In the genomic region with DNA sequence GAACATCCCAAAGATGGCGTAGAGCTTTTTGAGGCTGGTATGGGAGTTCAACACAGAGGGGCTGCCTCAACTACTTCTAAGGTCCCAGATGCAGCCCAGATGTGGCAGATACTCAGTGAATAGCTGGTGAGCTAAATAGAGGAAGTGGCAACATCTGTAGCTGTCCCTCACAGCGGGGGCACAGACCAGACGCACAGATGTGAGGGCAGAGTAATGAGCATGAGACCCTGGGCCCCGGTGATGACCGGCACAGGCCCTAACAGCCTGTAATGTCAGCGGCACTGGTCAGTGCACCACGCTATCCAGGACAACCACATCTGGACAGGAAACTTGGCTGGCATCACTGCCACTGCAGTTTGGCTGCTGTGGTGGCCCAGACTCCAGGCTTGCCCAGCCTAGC, we compare ENCODE assay signal across 31 mouse cellular contexts. TPM values are rescaled to one million over a fixed set of nuclear protein-coding genes. Genes with fewer than 3 reads are reported as not detected.
A peak's percentile ranks its signal among the peaks of the same experiment; 100 is the strongest.
DNase-seq lines count a peak whose midpoint lies in the region; ATAC-seq and TF ChIP-seq lines count a peak whose summit lies in the region.
"Had no signal": no experiment of that assay in that cellular context is flagged by ENCODE, and none has a peak within 500 bp of the region (broad histone marks: within the 10 kb centered on the region; RNA-seq: fewer than 3 reads in every experiment).

No protein-coding gene starts in this region.

- dilution Hi-C loops in CH12.LX (cut with MboI; ENCODE audit: extremely low pct_ligation_motif_present, extremely low pct_unique_long_range_greater_than_20kb, low sequenced_read_pairs): no loop called here

- no peaks in the 10 kb centered on the region for H3K27me3 ChIP-seq in CH12.LX (replicated peaks)
- H3K27me3 ChIP-seq in limb, embryonic 11.5 days (ENCODE audit: control insufficient read depth, insufficient read depth, low read length): no peaks in the 10 kb centered on the region
- H3K27me3 ChIP-seq in intestine, postnatal 0 days (replicated peaks; ENCODE audit: control insufficient read depth, insufficient read depth, low read length): no peaks in the 10 kb centered on the region
- H3K27me3 ChIP-seq: embryonic facial prominence, embryonic 13.5 days; forebrain, embryonic 12.5 days; heart, embryonic 12.5 days; kidney, embryonic 15.5 days; limb, embryonic 15.5 days; liver, embryonic 13.5 days; neural tube, embryonic 13.5 days had no signal

- no peak for TF ChIP-seq POLR2A in CH12.LX (IDR thresholded peaks at IDR 0.05; ENCODE audit: low read depth, low read length)

- peaks cover 45 to 86% of the 10 kb centered on the region in 2 experiments for H3K36me3 ChIP-seq in CH12.LX (replicated peaks in 1 of 2; ENCODE audit: control insufficient read depth in 1 of 2, insufficient read depth in 1 of 2, low read length in 1 of 2)
- H3K36me3 ChIP-seq in limb, embryonic 11.5 days (ENCODE audit: control insufficient read depth, insufficient read depth, low read length): peaks cover 4% of the 10 kb centered on the region
- 0 out of 2 replicates have a peak, but pooled peaks cover 8% of the 10 kb centered on the region for H3K36me3 ChIP-seq in intestine, postnatal 0 days (ENCODE audit: control insufficient read depth, insufficient read depth)
- H3K36me3 ChIP-seq: liver, embryonic 13.5 days had no signal

- H3K9ac ChIP-seq in CH12.LX (ENCODE audit: insufficient read depth, low read depth): no peak overlapping the region
- no peak overlapping the region for H3K9ac ChIP-seq in limb, embryonic 11.5 days (ENCODE audit: low read length)
- H3K9ac ChIP-seq in intestine, postnatal 0 days (ENCODE audit: low read depth, low read length): no peak overlapping the region
- H3K9ac ChIP-seq: embryonic facial prominence, embryonic 13.5 days; forebrain, embryonic 12.5 days; heart, embryonic 12.5 days; hindbrain, embryonic 14.5 days; kidney, embryonic 15.5 days; limb, embryonic 15.5 days; liver, embryonic 13.5 days; neural tube, embryonic 13.5 days had no signal

- no peak for TF ChIP-seq RAD21 in CH12.LX (IDR thresholded peaks at IDR 0.05; ENCODE audit: low read depth, low read length)

- no peak for ATAC-seq in limb, embryonic 11.5 days (ENCODE audit: insufficient number of reproducible peaks, low FRiP score, low TSS enrichment, low read depth)
- peak; percentile 64 for ATAC-seq in megakaryocyte progenitor cell, adult 5-6 weeks (replicated peaks; ENCODE audit: poor library complexity)
- no peak for ATAC-seq in intestine, postnatal 0 days
- ATAC-seq: lung, postnatal 0 days; midbrain, embryonic 16.5 days had no signal

- no peaks in the 10 kb centered on the region for H3K9me3 ChIP-seq in CH12.LX (replicated peaks; ENCODE audit: low read length)
- no peaks in the 10 kb centered on the region for H3K9me3 ChIP-seq in limb, embryonic 11.5 days (ENCODE audit: control insufficient read depth, low read length)
- no peaks in the 10 kb centered on the region for H3K9me3 ChIP-seq in intestine, postnatal 0 days (ENCODE audit: control insufficient read depth)
- H3K9me3 ChIP-seq: embryonic facial prominence, embryonic 13.5 days; forebrain, embryonic 12.5 days; heart, embryonic 12.5 days; kidney, embryonic 15.5 days; limb, embryonic 15.5 days; liver, embryonic 13.5 days; midbrain, embryonic 10.5 days; neural tube, embryonic 13.5 days had no signal

- H3K4me3 ChIP-seq in CH12.LX (replicated peaks in 1 of 3; ENCODE audit: low read depth in 2 of 3, low read length in 2 of 3, poor library complexity in 1 of 3): no peak overlapping the region
- no peak overlapping the region for H3K4me3 ChIP-seq in limb, embryonic 11.5 days (ENCODE audit: low read depth, low read length)
- H3K4me3 ChIP-seq in intestine, postnatal 0 days (ENCODE audit: low read depth, low read length): no peak overlapping the region
- H3K4me3 ChIP-seq: embryonic facial prominence, embryonic 13.5 days; erythroblast, embryonic 14.5 days; forebrain, embryonic 12.5 days; heart, embryonic 12.5 days; kidney, embryonic 15.5 days; limb, embryonic 15.5 days; liver, embryonic 13.5 days; midbrain, embryonic 10.5 days; neural tube, embryonic 13.5 days had no signal

- no peak for TF ChIP-seq CTCF in CH12.LX (conservative IDR thresholded peaks at IDR 0.05 in 1 of 2, IDR thresholded peaks at IDR 0.05 in 1 of 2; ENCODE audit: low read depth in 2 of 2, low read length in 2 of 2)
- TF ChIP-seq CTCF in intestine, postnatal 0 days (IDR thresholded peaks at IDR 0.05; ENCODE audit: low read depth): no peak

- DNase-seq in embryo, embryonic 11 days: peak; percentile 22
- DNase-seq in embryo, embryonic 9.5 days (ENCODE audit: extremely low spot score): no peak
- peak; percentile 28 for DNase-seq in CH12.LX (ENCODE audit: extremely low read depth)
- DNase-seq in limb, embryonic 11.5 days (ENCODE audit: low spot score): peak; percentile 55
- DNase-seq in testis, postnatal 10 days (ENCODE audit: low spot score): no peak
- DNase-seq: adrenal gland, postnatal 25 days; cerebellum, adult 11-12 months; cerebellum, adult 9-11 months; gastrocnemius, postnatal 14 days; heart, adult 11 months; kidney, adult 18-20 months; kidney, postnatal 25 days; liver, embryonic 13.5 days; lung, adult 18-20 months; lung, postnatal 4 days; right cerebral cortex, postnatal 25 days; thymus, adult 2 months; thymus, postnatal 36 days had no signal

- H3K4me1 ChIP-seq in CH12.LX (ENCODE audit: control insufficient read depth in 1 of 2, insufficient read depth in 2 of 2): peaks cover 5 to 18% of the 10 kb centered on the region in 2 experiments; a peak in 3 of 4 replicates
- peaks cover 4% of the 10 kb centered on the region; the same call in 1 of the 2 replicates for H3K4me1 ChIP-seq in limb, embryonic 11.5 days (ENCODE audit: control insufficient read depth, insufficient read depth, low read length)
- no peaks in the 10 kb centered on the region for H3K4me1 ChIP-seq in intestine, postnatal 0 days (replicated peaks; ENCODE audit: control insufficient read depth, insufficient read depth, low read length)
- H3K4me1 ChIP-seq: forebrain, embryonic 12.5 days; heart, embryonic 12.5 days; kidney, embryonic 15.5 days; liver, embryonic 13.5 days; midbrain, embryonic 10.5 days; neural tube, embryonic 13.5 days had no signal

- H3K27ac ChIP-seq in CH12.LX (ENCODE audit: insufficient read depth, low read depth): 0 out of 2 replicates have a peak overlapping the region, but pooled peaks have one; percentile 24
- H3K27ac ChIP-seq in limb, embryonic 11.5 days (replicated peaks; ENCODE audit: low read depth, low read length): 0 out of 2 replicates have a peak overlapping the region, but pooled peaks have one; percentile 18
- H3K27ac ChIP-seq in intestine, postnatal 0 days (ENCODE audit: low read depth, low read length): no peak overlapping the region
- H3K27ac ChIP-seq: embryonic facial prominence, embryonic 13.5 days; forebrain, embryonic 12.5 days; hindbrain, embryonic 14.5 days; kidney, embryonic 15.5 days; limb, embryonic 15.5 days; liver, embryonic 13.5 days; midbrain, embryonic 10.5 days; neural tube, embryonic 13.5 days had no signal

- WGBS in limb, embryonic 11.5 days: 27% methylated on average over 7 of the region's 7 CpGs
- WGBS in intestine, postnatal 0 days: 92% methylated on average over 7 of the region's 7 CpGs

- H3K79me2 ChIP-seq in CH12.LX (replicated peaks; ENCODE audit: control insufficient read depth, extremely low read depth, insufficient read depth, poor library complexity, severe bottlenecking): no peaks in the 10 kb centered on the region

- H3K4me2 ChIP-seq in CH12.LX (ENCODE audit: insufficient read depth, low read depth, poor library complexity, severe bottlenecking): no peak overlapping the region
- H3K4me2 ChIP-seq in limb, embryonic 11.5 days (ENCODE audit: low read depth, severe bottlenecking): no peak overlapping the region
- no peak overlapping the region for H3K4me2 ChIP-seq in intestine, postnatal 0 days (replicated peaks; ENCODE audit: low read depth)
- H3K4me2 ChIP-seq: embryonic facial prominence, embryonic 13.5 days; forebrain, embryonic 12.5 days; heart, embryonic 12.5 days; hindbrain, embryonic 14.5 days; kidney, embryonic 15.5 days; limb, embryonic 15.5 days; liver, embryonic 13.5 days; neural tube, embryonic 13.5 days had no signal

- TF ChIP-seq EP300 in CH12.LX (IDR thresholded peaks at IDR 0.05; ENCODE audit: low read length): no peak

- in situ Hi-C loops in CH12.LX (cut with MboI; ENCODE audit: low pct_ligation_motif_present, low pct_unique_long_range_greater_than_20kb, low sequenced_read_pairs): no loop called here

TF ChIP-seq in CH12.LX, 34 proteins besides CTCF, POLR2A, EP300 and RAD21:
- TF ChIP-seq TCF12 (IDR thresholded peaks at IDR 0.05; ENCODE audit: low read depth, low read length) (peak; percentile 24; the same call in 1 of the 2 replicates), ZMIZ1 (IDR thresholded peaks at IDR 0.05; ENCODE audit: low read depth, low read length) (no peak)

RNA-seq across cellular contexts. Expression of a gene that starts 54.2 kb away (rescaled TPM):
- total RNA-seq in CH12.LX (2012; rRNA removed) (8.9 and 9.1 TPM in 2 replicates), CH12.LX (2014; rRNA removed) (2.9 and 3.7 TPM in 2 replicates)
- polyA plus RNA-seq in CH12.LX (2012; ENCODE audit: insufficient read length, low read depth): 10.4 and 10.6 TPM in 2 replicates
- polyA plus RNA-seq in limb, embryonic 11.5 days (2014; fragmentation: Nextera tagmentation; extraction: Ambion mirVana): 37.1 and 37.5 TPM in 2 replicates
- 1.1 TPM in 1 of 2 replicates, not detected in the other for total RNA-seq in megakaryocyte progenitor cell, adult 5-6 weeks (2015)
- total RNA-seq in megakaryocyte progenitor cell, adult 5-6 weeks (2017): 0.46 TPM in 1 of 2 replicates, not detected in the other
- 3.8 and 3.9 TPM in 2 replicates for polyA plus RNA-seq in intestine, postnatal 0 days (2015; fragmentation: Nextera tagmentation; extraction: Ambion mirVana)
- polyA plus RNA-seq: erythroblast, embryonic 14.5 days had no signal

Comparison
In these comparisons a context has a peak if more than half of its experiments do, and no peak if none do; other contexts are left out.
1. DNase-seq: peak in embryo, embryonic 11 days (single experiment), CH12.LX (single experiment) and limb, embryonic 11.5 days (single experiment); none in embryo, embryonic 9.5 days (single experiment) and testis, postnatal 10 days (single experiment).